Mouse (Mus musculus): ENCODE measurements around the gene Abr. TPM values are rescaled to one million over a fixed set of nuclear protein-coding genes. Genes with fewer than 3 reads are reported as not detected.
A peak's percentile ranks its signal among the peaks of the same experiment; 100 is the strongest.

The Abr gene
- polyA plus RNA-seq, 1 experiment from 2014 or later: 28.3 TPM

DNA sequence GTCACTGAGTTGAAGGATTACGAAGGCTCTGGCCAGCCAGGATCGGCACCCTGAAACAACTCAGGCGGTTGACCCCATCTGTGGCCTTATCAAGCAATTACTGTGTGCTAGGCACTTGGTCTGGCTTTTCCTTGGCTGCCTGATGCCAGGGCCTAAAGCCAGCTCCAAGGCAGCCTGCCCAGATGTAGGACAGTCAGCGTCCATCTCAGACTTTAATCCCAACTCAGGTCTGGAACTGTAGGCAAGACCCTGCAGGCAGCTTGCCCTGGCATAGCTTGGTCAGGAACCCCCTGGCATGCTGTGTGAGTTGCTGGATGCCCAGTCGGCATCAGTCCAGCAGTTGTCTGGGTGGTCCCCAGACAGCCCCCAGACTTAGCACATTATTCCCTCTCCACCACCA is 186.1 kb downstream of the Abr start:
- Histone ChIP-seq H3K4me1 (peaks cover 36% of the 10 kb centered on the region), H3K9ac (no peak overlapping the region)

DNA sequence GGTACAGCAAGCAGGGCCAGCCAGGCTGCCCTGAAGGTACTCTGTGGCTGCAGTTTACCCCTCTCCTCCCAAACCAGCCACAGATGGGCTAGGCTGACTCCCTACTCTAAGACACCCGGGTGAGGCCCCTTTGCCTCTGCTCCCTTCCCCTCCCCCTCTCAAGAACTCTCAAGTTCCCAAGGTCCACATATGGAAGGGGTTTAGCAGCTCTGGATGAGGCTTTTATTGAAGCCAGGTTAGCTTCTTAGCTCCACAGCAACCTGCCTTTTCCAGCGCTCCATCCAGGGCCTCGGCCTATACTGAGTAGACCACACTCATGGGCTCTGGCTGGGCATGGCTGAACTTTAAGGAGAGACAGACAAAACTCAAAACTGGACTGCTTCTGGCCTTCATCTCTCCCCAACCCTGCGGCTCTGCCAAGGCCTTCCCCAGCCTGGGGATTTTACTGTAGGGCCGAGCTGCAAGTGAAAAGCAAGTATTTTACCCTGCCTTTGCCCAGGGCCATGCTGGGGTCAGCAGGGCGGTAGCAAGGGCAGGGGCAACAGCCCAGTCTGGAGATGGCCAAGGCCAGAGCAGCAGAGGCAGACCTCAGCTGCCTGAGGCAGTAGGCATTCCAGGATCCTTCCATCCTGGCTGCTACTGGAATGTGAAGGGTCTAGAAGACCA is 192.0 kb downstream of the Abr start:
- no peaks in the 10 kb centered on the region for H3K9me3 ChIP-seq
- H3K27me3 ChIP-seq: no peaks in the 10 kb centered on the region
- peaks cover 17% of the 10 kb centered on the region; the same call in 1 of the 2 replicates for H3K4me1 ChIP-seq
- H3K36me3 ChIP-seq: no peaks in the 10 kb centered on the region
- WGBS: 67% methylated on average over 6 of the region's 6 CpGs
- no peak overlapping the region for H3K9ac ChIP-seq
- no peak overlapping the region for H3K27ac ChIP-seq
- no peak for ATAC-seq (ENCODE audit: borderline replicate concordance, extremely low read depth, low FRiP score, low TSS enrichment)
- no peak overlapping the region for H3K4me2 ChIP-seq
- no peak overlapping the region for H3K4me3 ChIP-seq

More for the DNA sequence above, 186.1 kb downstream of the Abr start:
- no peak for ATAC-seq (ENCODE audit: borderline replicate concordance, extremely low read depth, low FRiP score, low TSS enrichment)
- H3K27me3 ChIP-seq: no peaks in the 10 kb centered on the region
- 77% methylated on average over 5 of the region's 5 CpGs for WGBS
- no peaks in the 10 kb centered on the region for H3K9me3 ChIP-seq
- H3K4me3 ChIP-seq: no peak overlapping the region
- no peak overlapping the region for H3K27ac ChIP-seq
- H3K36me3 ChIP-seq: no peaks in the 10 kb centered on the region; the same call in 1 of the 2 replicates
- peak overlapping the region; percentile 66 for H3K4me2 ChIP-seq

DNA sequence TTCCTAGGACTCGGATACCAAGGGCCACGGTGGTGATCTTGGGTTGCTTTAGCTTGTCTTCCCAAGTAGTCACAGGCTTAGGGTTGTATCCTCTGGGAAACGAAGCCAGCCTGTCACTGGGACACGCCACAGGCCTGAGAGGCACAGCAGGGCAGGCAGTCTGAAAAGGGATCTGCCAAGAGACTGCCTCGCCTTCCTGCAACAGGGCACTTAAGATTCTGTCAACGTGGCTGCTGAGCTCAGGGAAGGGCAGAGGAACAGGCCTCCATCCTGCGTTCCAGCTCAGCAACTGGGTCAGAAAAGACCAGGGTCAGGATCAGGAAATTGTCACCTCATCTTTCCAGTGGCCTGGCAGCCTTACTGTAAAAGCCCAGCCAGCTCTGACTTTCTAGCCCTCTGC is 192.6 kb downstream of the Abr start:
- no peaks in the 10 kb centered on the region for H3K27me3 ChIP-seq
- no peak overlapping the region for H3K4me2 ChIP-seq
- H3K9me3 ChIP-seq: no peaks in the 10 kb centered on the region
- no peak overlapping the region for H3K27ac ChIP-seq
- no peak overlapping the region for H3K9ac ChIP-seq
- no peak overlapping the region for H3K4me3 ChIP-seq
- no peak for ATAC-seq (ENCODE audit: borderline replicate concordance, extremely low read depth, low FRiP score, low TSS enrichment)
- peaks cover 16% of the 10 kb centered on the region; the same call in 1 of the 2 replicates for H3K4me1 ChIP-seq
- H3K36me3 ChIP-seq: 0 out of 2 replicates have a peak, but pooled peaks cover 5% of the 10 kb centered on the region
- WGBS: 65% methylated on average over 7 of the region's 7 CpGs

DNA sequence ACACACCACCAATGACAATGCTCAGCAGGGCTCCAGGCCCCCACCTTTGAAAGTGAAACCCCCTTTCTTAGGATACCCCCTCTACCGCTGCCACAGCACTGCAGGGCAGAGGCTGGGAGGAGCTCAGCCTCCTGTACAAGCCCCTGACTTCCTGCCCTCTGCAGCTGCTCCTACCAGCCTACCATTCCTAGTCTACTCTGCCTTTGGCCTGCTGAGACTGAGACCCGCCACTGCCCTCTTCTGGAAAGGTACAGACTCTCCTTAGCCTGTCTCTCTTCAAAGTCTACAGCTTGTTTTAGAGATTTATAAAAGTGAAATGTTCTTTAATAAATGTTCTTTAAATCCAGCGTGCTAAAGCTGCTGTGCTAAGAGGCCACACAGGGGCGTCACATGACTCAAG is 193.1 kb downstream of the Abr start:
- Histone ChIP-seq H3K4me3 (no peak overlapping the region), H3K36me3 (0 out of 2 replicates have a peak, but pooled peaks cover 5% of the 10 kb centered on the region), H3K27me3 (no peaks in the 10 kb centered on the region), H3K9me3 (no peaks in the 10 kb centered on the region), H3K27ac (no peak overlapping the region), H3K4me1 (peaks cover 13% of the 10 kb centered on the region; the same call in 1 of the 2 replicates), H3K9ac (no peak overlapping the region), H3K4me2 (no peak overlapping the region)
- WGBS: 58% methylated on average over 4 of the region's 4 CpGs
- no peak for ATAC-seq (ENCODE audit: borderline replicate concordance, extremely low read depth, low FRiP score, low TSS enrichment)

DNA sequence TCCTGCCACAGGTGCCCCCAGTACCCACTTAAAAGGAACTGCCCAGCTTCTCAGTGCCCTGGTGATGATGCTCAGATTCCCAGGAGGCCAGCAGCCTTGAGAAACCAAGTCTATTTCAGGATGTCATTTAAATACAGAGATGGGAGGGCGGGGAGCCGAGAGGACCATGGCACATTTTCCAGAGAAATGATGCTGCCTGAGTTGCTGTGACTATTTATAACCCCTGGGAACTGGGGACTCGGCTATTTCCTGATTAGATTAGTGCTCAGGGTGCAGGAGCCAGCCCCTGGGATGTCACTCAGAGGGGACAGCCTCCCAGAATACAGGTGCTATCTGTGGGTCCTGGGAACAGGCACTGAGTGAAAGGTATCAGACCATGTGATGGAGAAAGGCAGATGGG is 194.3 kb downstream of the Abr start:
- H3K27me3 ChIP-seq: no peaks in the 10 kb centered on the region
- WGBS: 71% methylated on average over 3 of the region's 3 CpGs
- H3K4me1 ChIP-seq: peaks cover 13% of the 10 kb centered on the region; the same call in 1 of the 2 replicates
- no peak overlapping the region for H3K4me3 ChIP-seq
- no peak overlapping the region for H3K9ac ChIP-seq
- no peak overlapping the region for H3K4me2 ChIP-seq
- peaks cover 9% of the 10 kb centered on the region; the same call in 1 of the 2 replicates for H3K36me3 ChIP-seq
- no peak for ATAC-seq (ENCODE audit: borderline replicate concordance, extremely low read depth, low FRiP score, low TSS enrichment)
- no peak overlapping the region for H3K27ac ChIP-seq
- no peaks in the 10 kb centered on the region for H3K9me3 ChIP-seq

DNA sequence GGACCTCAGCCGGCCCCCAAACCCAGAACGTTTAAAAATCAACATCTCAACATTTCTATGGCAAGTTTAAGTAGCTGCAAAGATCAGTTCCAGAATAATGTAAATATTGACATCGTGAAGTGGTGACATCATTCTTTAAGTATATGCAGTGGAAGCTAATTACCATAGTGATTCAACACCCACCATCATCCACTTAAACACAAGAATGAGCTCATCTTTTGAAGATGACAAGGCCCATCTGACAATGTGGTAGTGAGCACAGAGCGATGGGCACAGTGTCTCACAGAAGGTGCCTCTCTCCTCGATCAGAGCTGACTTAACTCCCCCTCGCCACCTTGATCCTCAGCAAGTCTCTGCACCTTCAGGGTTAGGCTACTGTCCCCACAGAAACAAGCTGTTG is 196.4 kb downstream of the Abr start:
- peaks cover 13% of the 10 kb centered on the region; the same call in 1 of the 2 replicates for H3K4me1 ChIP-seq
- H3K36me3 ChIP-seq: peaks cover 22% of the 10 kb centered on the region; the same call in 1 of the 2 replicates
- no peaks in the 10 kb centered on the region for H3K27me3 ChIP-seq
- H3K9ac ChIP-seq: no peak overlapping the region
- ATAC-seq (ENCODE audit: borderline replicate concordance, extremely low read depth, low FRiP score, low TSS enrichment): no peak
- H3K9me3 ChIP-seq: no peaks in the 10 kb centered on the region
- WGBS: 54% methylated on average over 6 of the region's 6 CpGs
- peak overlapping the region; percentile 8; the same call in 1 of the 2 replicates for H3K27ac ChIP-seq
- H3K4me3 ChIP-seq: no peak overlapping the region
- H3K4me2 ChIP-seq: no peak overlapping the region

DNA sequence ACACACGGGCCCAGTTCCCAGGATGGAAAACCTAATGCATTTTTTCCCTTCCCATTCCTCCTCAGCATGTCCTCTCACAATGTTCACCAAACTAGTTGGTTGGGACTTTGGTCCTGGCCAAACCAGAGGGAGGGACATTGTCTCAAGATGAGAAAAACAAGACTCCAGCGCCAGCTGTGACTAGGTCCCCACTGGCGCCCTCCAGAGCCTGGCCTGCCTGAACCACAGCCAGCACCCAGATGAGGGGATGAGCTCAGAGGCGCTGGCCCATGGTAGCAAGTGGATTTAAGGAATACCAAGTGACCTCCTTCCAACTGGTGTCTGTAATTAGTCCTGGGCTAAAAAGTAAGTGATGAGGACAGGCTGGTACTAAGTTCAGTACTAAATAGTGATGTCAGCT is 201.2 kb downstream of the Abr start:
- Histone ChIP-seq H3K9ac (no peak overlapping the region), H3K27ac (no peak overlapping the region), H3K4me2 (no peak overlapping the region), H3K4me1 (peaks cover 12% of the 10 kb centered on the region; the same call in 1 of the 2 replicates), H3K4me3 (no peak overlapping the region), H3K36me3 (peaks cover 59% of the 10 kb centered on the region), H3K27me3 (no peaks in the 10 kb centered on the region), H3K9me3 (no peaks in the 10 kb centered on the region)
- ATAC-seq (ENCODE audit: borderline replicate concordance, extremely low read depth, low FRiP score, low TSS enrichment): no peak
- 48% methylated on average over 4 of the region's 4 CpGs for WGBS

DNA sequence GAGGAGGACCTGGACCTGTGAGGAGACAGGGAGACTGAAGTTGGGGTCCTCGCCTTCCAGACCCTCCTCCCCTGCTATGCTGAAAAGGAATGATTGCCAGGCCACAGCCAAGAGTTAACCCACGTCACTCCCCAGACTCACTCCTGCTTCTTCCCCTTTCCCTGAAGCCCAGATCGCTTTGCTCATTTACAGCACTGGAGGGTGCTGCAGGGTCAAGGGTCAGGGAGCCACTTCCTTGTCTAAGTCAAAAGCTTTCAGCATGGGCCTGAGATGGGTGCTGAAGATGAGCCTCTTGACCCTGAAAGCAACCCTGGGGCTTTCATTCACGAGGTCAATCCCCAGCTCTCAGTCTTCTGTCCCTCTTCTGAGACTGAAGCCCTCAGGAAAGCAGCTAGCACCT is 202.9 kb downstream of the Abr start:
- Histone ChIP-seq H3K4me1 (no peaks in the 10 kb centered on the region), H3K9ac (no peak overlapping the region), H3K27ac (0 out of 2 replicates have a peak overlapping the region, but pooled peaks have one; percentile 14), H3K27me3 (no peaks in the 10 kb centered on the region), H3K36me3 (peaks cover 71% of the 10 kb centered on the region), H3K9me3 (no peaks in the 10 kb centered on the region), H3K4me2 (no peak overlapping the region), H3K4me3 (no peak overlapping the region)
- no peak for ATAC-seq (ENCODE audit: borderline replicate concordance, extremely low read depth, low FRiP score, low TSS enrichment)
- WGBS: 66% methylated on average over 4 of the region's 4 CpGs

DNA sequence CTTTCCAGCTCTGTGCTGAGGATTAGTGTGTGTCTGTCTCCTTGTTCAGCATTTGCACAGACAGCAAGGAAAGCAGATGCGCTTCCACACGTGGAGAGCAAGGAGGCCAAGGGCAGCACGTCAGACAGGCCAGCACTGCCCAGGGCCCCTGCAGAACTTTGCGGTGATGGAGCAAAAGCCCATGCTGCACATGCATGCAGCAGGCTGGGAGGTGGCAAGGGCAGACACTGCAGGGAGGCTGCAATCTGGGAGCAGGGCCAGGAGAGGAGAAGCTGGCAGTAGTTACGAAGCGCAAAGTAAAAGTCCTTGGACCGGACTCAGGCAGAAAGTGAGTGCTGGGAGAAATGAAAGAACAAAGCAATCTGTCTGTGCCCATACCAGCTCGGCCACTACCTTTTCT is 203.7 kb downstream of the Abr start:
- no peaks in the 10 kb centered on the region for H3K9me3 ChIP-seq
- ATAC-seq (ENCODE audit: borderline replicate concordance, extremely low read depth, low FRiP score, low TSS enrichment): no peak
- H3K4me3 ChIP-seq: no peak overlapping the region
- H3K27me3 ChIP-seq: no peaks in the 10 kb centered on the region
- H3K4me2 ChIP-seq: no peak overlapping the region
- H3K4me1 ChIP-seq: 0 out of 2 replicates have a peak, but pooled peaks cover under 1% of the 10 kb centered on the region
- H3K9ac ChIP-seq: no peak overlapping the region
- peaks cover 77% of the 10 kb centered on the region for H3K36me3 ChIP-seq
- WGBS: 71% methylated on average over 8 of the region's 8 CpGs
- H3K27ac ChIP-seq: 0 out of 2 replicates have a peak overlapping the region, but pooled peaks have one; percentile 14

DNA sequence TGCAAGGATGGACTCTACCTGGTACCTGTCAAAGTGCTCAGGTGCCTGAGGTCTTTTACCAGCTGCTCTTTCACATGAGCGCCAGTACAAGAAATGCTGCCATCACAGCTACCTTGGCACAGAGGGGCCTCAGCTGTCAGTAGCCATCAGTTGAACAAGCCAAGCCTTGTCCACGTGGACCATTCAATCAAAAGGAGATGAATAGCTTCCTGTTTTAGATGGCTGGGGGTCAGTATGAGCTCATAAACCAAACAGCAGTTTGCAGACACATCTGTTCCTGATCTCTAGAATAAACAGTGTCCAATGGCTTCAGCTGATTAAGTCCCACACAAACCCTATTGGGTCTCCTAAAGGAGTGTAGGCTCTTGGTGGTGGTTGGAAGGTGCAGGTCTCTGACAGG is 206.1 kb downstream of the Abr start:
- Histone ChIP-seq H3K36me3 (peaks cover 70% of the 10 kb centered on the region), H3K27me3 (no peaks in the 10 kb centered on the region), H3K4me3 (no peak overlapping the region), H3K4me2 (no peak overlapping the region), H3K27ac (no peak overlapping the region), H3K9me3 (no peaks in the 10 kb centered on the region), H3K9ac (no peak overlapping the region), H3K4me1 (0 out of 2 replicates have a peak, but pooled peaks cover 3% of the 10 kb centered on the region)
- WGBS: 42% methylated on average over 2 of the region's 2 CpGs
- no peak for ATAC-seq (ENCODE audit: borderline replicate concordance, extremely low read depth, low FRiP score, low TSS enrichment)

DNA sequence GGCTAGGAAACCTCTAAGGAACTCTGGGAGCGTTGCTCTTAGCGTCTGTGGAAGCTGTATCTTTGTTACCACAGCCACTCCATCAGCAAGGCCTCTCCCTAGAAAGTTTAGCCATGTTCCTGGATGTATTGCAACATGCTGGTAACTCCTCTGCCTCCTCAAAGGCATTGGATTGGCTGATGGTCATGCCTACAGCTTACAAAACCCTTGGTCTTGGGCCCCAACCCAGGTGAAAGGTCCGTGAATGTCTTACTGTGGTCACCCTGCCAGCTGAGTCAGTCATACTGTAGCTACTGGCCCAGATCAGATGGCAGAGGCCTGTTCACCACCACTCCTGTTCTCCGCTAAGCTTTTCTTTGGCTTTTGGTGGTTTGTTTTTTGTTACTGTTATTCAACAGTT is 207.1 kb downstream of the Abr start:
- H3K4me1 ChIP-seq: 0 out of 2 replicates have a peak, but pooled peaks cover 3% of the 10 kb centered on the region
- no peaks in the 10 kb centered on the region for H3K9me3 ChIP-seq
- H3K9ac ChIP-seq: no peak overlapping the region
- H3K4me3 ChIP-seq: no peak overlapping the region
- ATAC-seq (ENCODE audit: borderline replicate concordance, extremely low read depth, low FRiP score, low TSS enrichment): no peak
- H3K36me3 ChIP-seq: peaks cover 70% of the 10 kb centered on the region
- 88% methylated on average over 4 of the region's 4 CpGs for WGBS
- H3K27ac ChIP-seq: no peak overlapping the region
- H3K4me2 ChIP-seq: no peak overlapping the region
- H3K27me3 ChIP-seq: no peaks in the 10 kb centered on the region

DNA sequence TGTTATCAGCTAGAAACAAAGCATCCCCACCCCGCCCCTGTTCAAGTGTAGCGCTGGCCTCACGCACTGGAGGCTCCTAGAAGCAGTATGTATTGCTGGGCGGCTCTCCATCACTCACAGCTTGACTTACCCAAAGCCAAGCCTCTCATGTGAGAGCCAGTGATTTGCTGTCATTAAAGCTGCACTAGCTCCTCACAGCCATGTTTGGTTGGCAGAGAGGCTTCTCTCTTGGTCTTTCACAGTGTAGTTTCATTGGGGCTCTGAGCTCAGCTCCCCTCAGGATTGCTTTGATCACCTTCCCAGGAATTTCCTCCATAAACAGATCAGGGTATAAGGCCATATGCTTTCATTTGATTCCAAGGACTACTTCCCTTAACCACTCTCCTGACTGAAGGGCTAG is 208.9 kb downstream of the Abr start:
- Histone ChIP-seq H3K27ac (peak overlapping the region; percentile 19; the same call in 1 of the 2 replicates), H3K4me1 (0 out of 2 replicates have a peak, but pooled peaks cover 3% of the 10 kb centered on the region), H3K36me3 (peaks cover 54% of the 10 kb centered on the region), H3K4me3 (no peak overlapping the region), H3K27me3 (no peaks in the 10 kb centered on the region), H3K9me3 (no peaks in the 10 kb centered on the region), H3K4me2 (no peak overlapping the region), H3K9ac (no peak overlapping the region)
- ATAC-seq (ENCODE audit: borderline replicate concordance, extremely low read depth, low FRiP score, low TSS enrichment): peak; percentile 31; the same call in 1 of the 2 replicates
- WGBS: 56% methylated on average over 4 of the region's 4 CpGs
